Mouse (Mus musculus): ENCODE results near the gene Gpr171.
A peak's percentile ranks its signal among the peaks of the same experiment; 100 is the strongest.
"Not testable (repeated sequence)": the region's sequence is repeated elsewhere in the genome, so short reads cannot be mapped to it uniquely, and the experiment has no call there.

The Gpr171 gene

GRCm38 (mm10) chr3:59113291-59113690, 11.7 kb upstream of the Gpr171 start:
- DNase-seq: not testable (repeated sequence)

GRCm38 (mm10) chr3:59111944-59112343, 10.3 kb upstream of the Gpr171 start:
- no peak for DNase-seq

GRCm38 (mm10) chr3:59109834-59110233, 8.2 kb upstream of the Gpr171 start:
- not testable (repeated sequence) for DNase-seq

GRCm38 (mm10) chr3:59107439-59107838, 5.8 kb upstream of the Gpr171 start:
- DNase-seq: no peak

GRCm38 (mm10) chr3:59104462-59104861, 2.8 kb upstream of the Gpr171 start:
- no peak for DNase-seq

- DNase-seq: no peak
These were observed 525 bp upstream of the Gpr171 start for GRCm38 (mm10) chr3:59102146-59102545.

- no peak for DNase-seq
These were observed 3.1 kb downstream of the Gpr171 start for GRCm38 (mm10) chr3:59098540-59098939.

GRCm38 (mm10) chr3:59097421-59097820, 4.2 kb downstream of the Gpr171 start:
- DNase-seq: no peak

GRCm38 (mm10) chr3:59092702-59093101, 8.9 kb downstream of the Gpr171 start:
- DNase-seq: no peak

- peak; percentile 67 to 72 for DNase-seq
These were observed 20.7 kb downstream of the Gpr171 start for GRCm38 (mm10) chr3:59080919-59081318.

- no peak for DNase-seq
These were observed 21.2 kb downstream of the Gpr171 start for GRCm38 (mm10) chr3:59080293-59080916.

GRCm38 (mm10) chr3:59079327-59079726, 22.3 kb downstream of the Gpr171 start:
- peak; percentile 77 to 80 for DNase-seq

- no peak for DNase-seq
These were observed 23.0 kb downstream of the Gpr171 start for GRCm38 (mm10) chr3:59078585-59078984.

- peak; percentile 56 to 59 for DNase-seq
These were observed 24.3 kb downstream of the Gpr171 start for GRCm38 (mm10) chr3:59077278-59077677.

- not testable (repeated sequence) for DNase-seq
These were observed 32.5 kb downstream of the Gpr171 start for GRCm38 (mm10) chr3:59069071-59069470.

- DNase-seq: no peak
These were observed 34.9 kb downstream of the Gpr171 start for GRCm38 (mm10) chr3:59066558-59067294.

- no peak for DNase-seq
These were observed 35.7 kb downstream of the Gpr171 start for GRCm38 (mm10) chr3:59065937-59066336.

- no peak for DNase-seq
These were observed 38.2 kb downstream of the Gpr171 start for GRCm38 (mm10) chr3:59063431-59063830.

- DNase-seq: no peak
These were observed 39.5 kb downstream of the Gpr171 start for GRCm38 (mm10) chr3:59062141-59062540.

GRCm38 (mm10) chr3:59060131-59060530, 41.5 kb downstream of the Gpr171 start:
- DNase-seq: no peak

GRCm38 (mm10) chr3:59059022-59059541, 42.5 kb downstream of the Gpr171 start:
- peak; percentile 62 to 63 for DNase-seq

GRCm38 (mm10) chr3:59054834-59055535, 46.6 kb downstream of the Gpr171 start:
- peak; percentile 70 to 73 for DNase-seq

Measured in B cell, adult 2 months (primary cell).